Mouse (Mus musculus) testis, adult 2 months (tissue): Measurements from ENCODE around the gene Lypd5. TPM values are rescaled to one million over a fixed set of nuclear protein-coding genes. Genes with fewer than 3 reads are reported as not detected.

Experiments
- H3K27ac ChIP-seq: fragments of 200-500 bp; 2 replicates; pipeline ENCODE4 v1.5.1; 2012; ENCODE audit warnings: low read depth, low read length; ENCODE audit not compliant: control insufficient read depth, insufficient read depth
- H3K27me3 ChIP-seq: fragments of 200-500 bp; 2 replicates; pipeline ENCODE4 v1.6.1; 2012; ENCODE audit warnings: mild to moderate bottlenecking, low read length, moderate library complexity; ENCODE audit not compliant: control insufficient read depth, insufficient read depth
- H3K36me3 ChIP-seq: fragments of 200-500 bp; 2 replicates; pipeline ENCODE4 v1.6.1; 2012; ENCODE audit warnings: mild to moderate bottlenecking, low read length; ENCODE audit not compliant: control insufficient read depth, insufficient read depth
- H3K4me1 ChIP-seq: fragments of 200-500 bp; 2 replicates; pipeline ENCODE4 v1.6.1; 2012; ENCODE audit warnings: low read length; ENCODE audit not compliant: control insufficient read depth, insufficient read depth
- H3K4me3 ChIP-seq: fragments of 200-500 bp; 2 replicates; pipeline ENCODE4 v1.5.1; 2012; ENCODE audit warnings: low read depth, mild to moderate bottlenecking, low read length, moderate library complexity, mixed read lengths; ENCODE audit not compliant: control insufficient read depth
- CTCF ChIP-seq: fragments of 200-500 bp; IDR thresholded peaks from 2 replicates; pipeline ENCODE4 v1.5.1; 2012; ENCODE audit warnings: low read depth, mild to moderate bottlenecking, inconsistent platforms, low read length, moderate library complexity; ENCODE audit not compliant: control insufficient read depth, insufficient read depth, insufficient replicate concordance
- POLR2A ChIP-seq: fragments of 200-500 bp; IDR thresholded peaks from 2 replicates; pipeline ENCODE4 v1.6.1; 2012; ENCODE audit warnings: low read depth, mild to moderate bottlenecking, inconsistent platforms, low read length, moderate library complexity; ENCODE audit not compliant: control insufficient read depth
- polyA plus RNA-seq: library from polyadenylated mRNA; depleted of rRNA; stranded (reverse); fragments of >200 nt; gene quantifications from 2 replicates; pipeline ENCODE4 v1.2.3, GENCODE M21; 2012

The Lypd5 gene
- polyA plus RNA-seq, 1 experiment = 1.7 TPM

DNA sequence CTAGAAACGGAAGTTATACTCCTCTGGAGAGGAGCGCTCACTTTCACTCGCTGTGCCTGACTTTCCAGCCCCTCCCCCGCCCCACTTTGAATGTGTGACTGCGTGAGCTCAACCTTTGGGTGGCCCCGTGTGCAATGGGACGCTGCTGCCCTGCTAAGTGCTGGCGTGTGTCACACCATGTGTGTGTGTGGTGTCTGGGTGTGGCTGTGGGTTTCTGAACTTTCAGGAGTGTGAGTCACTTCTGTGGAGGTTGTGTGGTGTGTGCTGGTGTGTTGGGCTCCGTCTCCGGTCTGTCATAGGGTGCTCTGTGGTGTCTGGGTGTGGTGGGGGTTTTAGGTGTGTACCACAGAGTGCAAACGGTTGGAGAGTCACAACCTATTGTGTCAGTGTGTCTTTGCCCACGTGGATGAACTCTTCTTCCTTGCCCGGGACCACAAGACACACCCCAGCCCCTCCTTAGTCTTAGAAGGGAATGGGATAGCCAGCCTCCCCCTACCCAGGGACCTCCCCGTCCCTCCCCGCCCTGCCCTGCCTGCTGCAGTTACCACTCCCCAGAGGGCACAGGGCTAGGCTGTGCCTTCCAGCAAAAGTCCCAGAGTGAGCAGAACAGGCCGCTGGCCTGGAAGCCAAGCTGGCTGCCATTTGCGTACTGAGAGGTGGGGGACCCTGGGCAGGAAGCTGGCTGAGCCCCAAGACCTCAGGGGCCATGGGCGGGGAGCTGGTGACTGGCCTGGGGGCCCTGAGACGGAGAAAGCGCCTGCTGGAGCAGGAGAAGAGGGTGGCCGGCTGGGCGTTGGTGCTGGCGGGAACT is 20.9 kb downstream of the Lypd5 start, which contains the start of gene Kcnn4:
TSS of gene Kcnn4 (plus strand) at position 533 of the 811 bp plus-strand sequence.
- Histone ChIP-seq H3K4me3 (no peak within 1 kb of the TSS), H3K27me3 (no peaks in the 10 kb centered on the region), H3K27ac (no peak within 1 kb of the TSS), H3K36me3 (no peaks in the 10 kb centered on the region), H3K4me1 (peaks cover 7% of the 10 kb centered on the region)
- TF ChIP-seq CTCF (no peak), POLR2A (no peak)

- H3K27ac ChIP-seq = no peak overlapping the region
- no peaks in the 10 kb centered on the region for H3K36me3 ChIP-seq
- H3K4me1 ChIP-seq = peaks cover 5% of the 10 kb centered on the region
- H3K4me3 ChIP-seq = no peak overlapping the region
- TF ChIP-seq CTCF (no peak), POLR2A (no peak)
- H3K27me3 ChIP-seq = no peaks in the 10 kb centered on the region
Measured at GRCm38 (mm10) chr7:24371012-24371808, 22.2 kb downstream of the Lypd5 start.

GRCm38 (mm10) chr7:24371809-24372145 is 22.8 kb downstream of the Lypd5 start:
- Histone ChIP-seq H3K4me3 (no peak overlapping the region), H3K27me3 (no peaks in the 10 kb centered on the region), H3K27ac (no peak overlapping the region), H3K4me1 (peaks cover 5% of the 10 kb centered on the region), H3K36me3 (no peaks in the 10 kb centered on the region)
- no peak for TF ChIP-seq POLR2A
- no peak for TF ChIP-seq CTCF

- TF ChIP-seq CTCF (no peak), POLR2A (no peak)
- no peak overlapping the region for H3K27ac ChIP-seq
- no peaks in the 10 kb centered on the region for H3K27me3 ChIP-seq
- no peaks in the 10 kb centered on the region for H3K36me3 ChIP-seq
- peaks cover 9% of the 10 kb centered on the region for H3K4me1 ChIP-seq
- H3K4me3 ChIP-seq = no peak overlapping the region
Measured at GRCm38 (mm10) chr7:24372300-24372699, 23.3 kb downstream of the Lypd5 start.

DNA sequence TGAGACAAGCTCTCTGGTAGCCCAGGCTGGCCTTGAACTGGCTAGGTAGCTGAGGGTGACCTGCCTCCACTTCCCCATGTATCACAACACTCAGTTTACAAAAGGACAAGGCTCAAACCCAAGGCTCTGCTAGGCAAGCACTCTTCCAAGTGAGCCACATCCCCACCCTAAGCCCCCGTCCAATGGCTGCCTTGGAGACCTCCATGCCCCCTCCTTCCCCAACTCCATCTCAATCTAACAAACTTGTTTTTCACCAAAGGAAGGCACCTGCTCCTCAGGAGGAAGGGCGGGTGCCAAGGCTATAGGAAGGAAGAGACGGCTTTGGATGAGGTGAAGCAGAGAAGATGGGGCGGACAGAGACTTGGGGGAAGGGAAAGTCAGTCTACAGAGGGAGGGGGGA is 23.8 kb downstream of the Lypd5 start:
- no peak overlapping the region for H3K27ac ChIP-seq

DNA sequence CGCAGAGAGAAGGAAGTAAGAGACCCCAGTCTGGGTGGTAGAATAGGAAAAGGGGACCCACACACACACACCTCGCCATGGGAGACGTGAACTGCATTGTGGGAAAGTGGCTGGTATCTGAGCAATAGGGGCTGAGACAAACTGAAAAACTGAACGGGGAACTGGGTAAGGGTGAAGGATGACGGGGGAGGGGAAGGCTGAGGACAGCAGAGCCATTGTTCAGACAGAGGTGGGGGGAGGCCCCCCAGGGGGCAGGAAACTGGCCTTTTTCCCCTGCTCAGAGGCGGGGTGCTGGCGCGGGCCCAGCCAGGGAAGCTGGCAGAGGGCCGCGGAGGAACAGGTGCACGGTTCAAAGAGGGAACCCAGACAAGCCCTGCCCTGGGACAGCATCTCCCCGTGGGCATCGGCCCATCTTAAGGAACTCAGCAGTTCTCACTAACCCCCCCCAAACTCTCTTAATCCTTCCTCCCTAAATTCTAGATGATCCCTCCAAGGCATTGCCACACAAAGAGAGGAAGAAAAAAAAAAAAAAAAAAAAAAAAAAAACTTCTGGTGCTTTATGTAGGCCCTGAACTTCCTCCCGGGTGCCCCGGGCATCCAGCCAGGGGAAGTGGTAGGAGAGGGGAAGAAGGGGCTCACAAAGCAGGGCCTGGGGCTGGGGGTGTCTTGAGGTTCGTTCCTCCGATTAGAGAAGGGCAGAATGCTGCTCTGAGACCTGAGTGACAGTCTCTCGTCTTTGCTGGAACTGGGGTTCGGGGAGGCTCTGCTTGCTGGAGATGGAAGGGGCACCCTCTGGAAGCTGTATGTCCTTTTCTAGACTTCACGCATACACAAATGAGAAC is 24.8 kb downstream of the Lypd5 start:
- TF ChIP-seq CTCF = no peak
- TF ChIP-seq POLR2A = no peak
- no peak overlapping the region for H3K27ac ChIP-seq
- no peak overlapping the region for H3K4me3 ChIP-seq
- no peaks in the 10 kb centered on the region for H3K36me3 ChIP-seq
- H3K4me1 ChIP-seq = peaks cover 12% of the 10 kb centered on the region
- H3K27me3 ChIP-seq = no peaks in the 10 kb centered on the region

More for the DNA sequence above, 23.8 kb downstream of the Lypd5 start:
- Histone ChIP-seq H3K4me3 (no peak overlapping the region), H3K36me3 (no peaks in the 10 kb centered on the region), H3K4me1 (peaks cover 10% of the 10 kb centered on the region), H3K27me3 (no peaks in the 10 kb centered on the region)
- TF ChIP-seq CTCF (no peak), POLR2A (no peak)
